Mouse (Mus musculus): Measurements from ENCODE around the gene Ubac1. TPM values are rescaled to one million over a fixed set of nuclear protein-coding genes. Genes with fewer than 3 reads are reported as not detected.

The Ubac1 gene
- polyA plus RNA-seq, 1 experiment from 2014 or later, result 101 TPM

- no peaks in the 10 kb centered on the region for H3K27me3 ChIP-seq
- WGBS, result 85% methylated on average over 2 of the region's 2 CpGs
- H3K9ac ChIP-seq (replicated peaks), result no peak overlapping the region
- H3K4me2 ChIP-seq, result no peak overlapping the region
- H3K27ac ChIP-seq, result no peak overlapping the region
- H3K4me1 ChIP-seq (replicated peaks), result no peaks in the 10 kb centered on the region
- H3K4me3 ChIP-seq (replicated peaks), result no peak overlapping the region
- no peaks in the 10 kb centered on the region for H3K9me3 ChIP-seq
- ATAC-seq (ENCODE audit: insufficient number of reproducible peaks, insufficient read depth, low FRiP score, low TSS enrichment, low read depth), result no peak
- peaks cover 63% of the 10 kb centered on the region for H3K36me3 ChIP-seq
Observed at GRCm38 (mm10) chr2:25970426-25970825, 51.1 kb downstream of the Ubac1 start.

- Histone ChIP-seq H3K4me3 (replicated peaks) (no peak overlapping the region), H3K4me1 (replicated peaks) (no peaks in the 10 kb centered on the region), H3K27me3 (no peaks in the 10 kb centered on the region), H3K4me2 (no peak overlapping the region), H3K9me3 (no peaks in the 10 kb centered on the region), H3K27ac (no peak overlapping the region), H3K36me3 (peaks cover 74% of the 10 kb centered on the region), H3K9ac (replicated peaks) (no peak overlapping the region)
- WGBS, result 87% methylated on average over 4 of the region's 4 CpGs
- no peak for ATAC-seq (ENCODE audit: insufficient number of reproducible peaks, insufficient read depth, low FRiP score, low TSS enrichment, low read depth)
Observed at GRCm38 (mm10) chr2:25969319-25969718, 52.2 kb downstream of the Ubac1 start.

GRCm38 (mm10) chr2:25949291-25949690 lies 72.3 kb downstream of the Ubac1 start:
- H3K4me3 ChIP-seq (replicated peaks), result no peak overlapping the region
- H3K4me2 ChIP-seq, result no peak overlapping the region
- no peak overlapping the region for H3K27ac ChIP-seq
- peaks cover 88% of the 10 kb centered on the region for H3K36me3 ChIP-seq
- H3K9me3 ChIP-seq, result no peaks in the 10 kb centered on the region
- no peak overlapping the region for H3K9ac ChIP-seq (replicated peaks)
- H3K4me1 ChIP-seq (replicated peaks), result no peaks in the 10 kb centered on the region
- WGBS, result 92% methylated on average over 3 of the region's 3 CpGs
- ATAC-seq (ENCODE audit: insufficient number of reproducible peaks, insufficient read depth, low FRiP score, low TSS enrichment, low read depth), result no peak
- no peaks in the 10 kb centered on the region for H3K27me3 ChIP-seq

Other genes starting within 250 kb of the Ubac1 start
- not detected in 2 replicates for gene Lcn11, start 244.7 kb downstream of the Ubac1 start, polyA plus RNA-seq (2016; fragmentation: Nextera tagmentation; extraction: Ambion mirVana)
- gene Gm13539, start 239.5 kb downstream of the Ubac1 start, polyA plus RNA-seq (2016; fragmentation: Nextera tagmentation; extraction: Ambion mirVana), result not detected in 2 replicates
- gene Glt6d1, start 205.9 kb downstream of the Ubac1 start, polyA plus RNA-seq (2016; fragmentation: Nextera tagmentation; extraction: Ambion mirVana), result not detected in 2 replicates
- not detected in 2 replicates for gene Lcn9, start 198.6 kb downstream of the Ubac1 start, polyA plus RNA-seq (2016; fragmentation: Nextera tagmentation; extraction: Ambion mirVana)
- gene Sohlh1, start 174.5 kb downstream of the Ubac1 start, polyA plus RNA-seq (2016; fragmentation: Nextera tagmentation; extraction: Ambion mirVana), result 0.16 TPM in 1 of 2 replicates, not detected in the other
- 0.34 and 0.49 TPM in 2 replicates for gene Kcnt1, start 158.0 kb downstream of the Ubac1 start, polyA plus RNA-seq (2016; fragmentation: Nextera tagmentation; extraction: Ambion mirVana)
- 39.6 and 44.9 TPM in 2 replicates for gene Camsap1, start 38.5 kb downstream of the Ubac1 start, polyA plus RNA-seq (2016; fragmentation: Nextera tagmentation; extraction: Ambion mirVana)
- 4.7 TPM in 2 replicates for gene Nacc2, start 101.5 kb upstream of the Ubac1 start, polyA plus RNA-seq (2016; fragmentation: Nextera tagmentation; extraction: Ambion mirVana)
- gene Lhx3, start 186.5 kb upstream of the Ubac1 start, polyA plus RNA-seq (2016; fragmentation: Nextera tagmentation; extraction: Ambion mirVana), result not detected in 2 replicates
- 16.1 TPM in 2 replicates for gene Qsox2, start 215.8 kb upstream of the Ubac1 start, polyA plus RNA-seq (2016; fragmentation: Nextera tagmentation; extraction: Ambion mirVana)